Mouse (Mus musculus): ENCODE measurements at regions not wholly inside any gene's neighbourhood (a gene's known extent, or its start where the extent isn't known, plus 50 kb on each side); places are given as distances from the start of the nearest gene placed in this dataset.

DNA sequence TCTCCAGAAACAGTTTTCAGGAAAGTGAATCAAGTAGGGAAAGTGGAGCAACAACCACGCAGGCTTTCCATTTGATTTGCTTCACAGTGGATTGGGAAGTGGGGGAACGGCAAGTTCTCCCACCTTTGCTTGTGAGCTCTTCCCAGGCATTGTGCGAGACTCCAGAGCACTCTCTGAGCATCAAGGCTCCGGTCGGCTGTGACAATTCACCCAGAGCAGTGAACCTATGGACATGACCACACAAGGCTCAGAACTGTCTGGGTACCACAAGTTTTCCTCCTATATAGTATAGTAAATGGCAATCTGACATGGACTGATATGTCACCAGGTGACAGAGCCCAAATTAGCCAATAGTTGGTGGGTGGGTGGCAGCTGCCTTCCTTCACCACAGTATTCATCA lies 527.0 kb downstream of the Arl4a start:
- WGBS (ENCODE audit: insufficient replicate concordance): 68% methylated on average over 5 of the region's 5 CpGs
- Histone ChIP-seq H3K4me1 (replicated peaks; ENCODE audit: control insufficient read depth in 2 of 2, insufficient read depth in 2 of 2, low read length in 1 of 2) (no peaks in the 10 kb centered on the region), H3K27me3 (ENCODE audit: control insufficient read depth, insufficient read depth, low read length) (no peaks in the 10 kb centered on the region), H3K27ac (no peak overlapping the region), H3K36me3 (replicated peaks; ENCODE audit: control insufficient read depth, insufficient read depth, low read depth) (no peaks in the 10 kb centered on the region), H3K4me2 (ENCODE audit: low read depth) (no peak overlapping the region), H3K9me3 (ENCODE audit: control insufficient read depth, low read length) (no peaks in the 10 kb centered on the region), H3K9ac (replicated peaks) (no peak overlapping the region), H3K4me3 (ENCODE audit: insufficient read depth in 1 of 2, low read depth in 2 of 2, low read length in 2 of 2) (no peak overlapping the region)
- no peak for ATAC-seq (ENCODE audit: insufficient read depth)
- DNase-seq (ENCODE audit: low read depth in 3 of 3, low spot score in 3 of 3): no peak
- TF ChIP-seq CTCF (IDR thresholded peaks at IDR 0.05; ENCODE audit: low read depth) (no peak), EP300 (IDR thresholded peaks at IDR 0.05; ENCODE audit: low read depth) (no peak)

DNA sequence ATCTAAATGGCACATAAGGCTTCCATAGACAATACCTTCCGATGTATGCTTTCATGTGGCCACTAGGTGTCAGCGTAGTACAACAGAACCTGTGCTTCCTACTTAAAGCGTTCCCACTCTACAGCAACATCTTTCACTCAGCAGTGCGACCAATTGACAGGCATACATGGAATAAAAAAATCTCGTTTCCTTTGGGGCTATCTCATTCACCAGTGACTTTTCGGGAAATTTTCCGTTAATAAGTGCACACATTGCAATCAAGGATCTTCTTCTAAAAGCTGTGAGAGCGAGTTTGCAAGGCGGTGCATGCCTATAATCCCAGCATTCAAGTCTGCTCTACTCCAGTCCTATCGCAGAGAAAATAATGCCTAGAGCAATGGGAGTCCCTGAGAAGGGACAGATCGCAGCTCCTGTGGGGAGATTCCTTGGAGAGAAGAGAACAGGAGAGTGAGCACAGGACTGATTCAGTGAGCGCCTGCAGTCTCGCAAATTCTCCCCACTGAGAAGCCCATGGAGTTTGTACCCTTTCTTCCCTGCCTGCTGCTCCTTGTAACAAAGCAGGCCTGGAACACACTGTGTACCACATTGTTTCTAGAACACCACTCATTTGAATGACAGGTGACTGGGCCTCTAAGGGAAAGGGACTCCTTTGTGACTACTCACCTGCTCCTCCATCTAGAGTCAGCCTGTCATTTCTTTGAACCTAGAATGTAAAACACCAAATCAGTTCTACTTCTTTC lies 527.6 kb downstream of the Arl4a start:
- DNase-seq (ENCODE audit: low read depth in 3 of 3, low spot score in 3 of 3) (peak; percentile 7 to 13 (median 9)), ATAC-seq (ENCODE audit: insufficient read depth) (no peak)
- whole genome bisulfite sequencing (ENCODE audit: insufficient replicate concordance): 21% methylated on average over 13 of the region's 13 CpGs
- no peak overlapping the region for H3K4me3 ChIP-seq (ENCODE audit: insufficient read depth in 1 of 2, low read depth in 2 of 2, low read length in 2 of 2)
- no peak overlapping the region for H3K4me2 ChIP-seq (ENCODE audit: low read depth)
- no peaks in the 10 kb centered on the region for H3K9me3 ChIP-seq (ENCODE audit: control insufficient read depth, low read length)
- H3K27ac ChIP-seq: no peak overlapping the region
- no peaks in the 10 kb centered on the region for H3K27me3 ChIP-seq (ENCODE audit: control insufficient read depth, insufficient read depth, low read length)
- no peaks in the 10 kb centered on the region for H3K36me3 ChIP-seq (replicated peaks; ENCODE audit: control insufficient read depth, insufficient read depth, low read depth)
- no peaks in the 10 kb centered on the region for H3K4me1 ChIP-seq (replicated peaks; ENCODE audit: control insufficient read depth in 2 of 2, insufficient read depth in 2 of 2, low read length in 1 of 2)
- no peak overlapping the region for H3K9ac ChIP-seq (replicated peaks)
- TF ChIP-seq EP300 (IDR thresholded peaks at IDR 0.05; ENCODE audit: low read depth) (no peak), CTCF (IDR thresholded peaks at IDR 0.05; ENCODE audit: low read depth) (peak; percentile 75)

DNA sequence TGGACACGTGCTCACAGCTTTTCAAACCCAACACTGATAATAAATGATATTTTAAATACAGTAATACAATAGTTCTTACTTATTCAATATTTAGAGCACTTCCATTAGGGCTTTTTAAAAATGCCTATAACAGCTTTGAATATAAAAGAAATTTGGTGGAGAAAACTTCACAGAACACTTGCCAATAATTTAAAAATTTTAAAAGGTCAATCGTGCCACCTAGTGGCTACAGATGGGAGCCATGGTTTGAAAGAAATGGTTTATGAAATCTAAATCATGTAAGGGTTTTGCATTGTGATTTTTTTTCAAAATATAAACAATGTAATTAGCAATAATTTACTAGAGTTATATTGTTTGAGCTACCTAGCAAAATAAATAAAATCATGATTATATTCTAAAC lies 541.6 kb downstream of the Arl4a start:
- no peaks in the 10 kb centered on the region for H3K36me3 ChIP-seq (replicated peaks; ENCODE audit: control insufficient read depth, insufficient read depth, low read depth)
- TF ChIP-seq CTCF (IDR thresholded peaks at IDR 0.05; ENCODE audit: low read depth): peak; percentile 14; the same call in 1 of the 2 replicates
- TF ChIP-seq EP300 (IDR thresholded peaks at IDR 0.05; ENCODE audit: low read depth): no peak
- no peak overlapping the region for H3K9ac ChIP-seq (replicated peaks)
- DNase-seq (ENCODE audit: low read depth in 3 of 3, low spot score in 3 of 3): no peak
- no peak overlapping the region for H3K4me3 ChIP-seq (ENCODE audit: insufficient read depth in 1 of 2, low read depth in 2 of 2, low read length in 2 of 2)
- no peaks in the 10 kb centered on the region for H3K9me3 ChIP-seq (ENCODE audit: control insufficient read depth, low read length)
- no peak overlapping the region for H3K27ac ChIP-seq
- no peak for ATAC-seq (ENCODE audit: insufficient read depth)
- no peaks in the 10 kb centered on the region for H3K27me3 ChIP-seq (ENCODE audit: control insufficient read depth, insufficient read depth, low read length)
- no peaks in the 10 kb centered on the region for H3K4me1 ChIP-seq (replicated peaks; ENCODE audit: control insufficient read depth in 2 of 2, insufficient read depth in 2 of 2, low read length in 1 of 2)
- H3K4me2 ChIP-seq (ENCODE audit: low read depth): no peak overlapping the region
- 33% methylated on average over 2 of the region's 2 CpGs for WGBS (ENCODE audit: insufficient replicate concordance)

GRCm38 (mm10) chr12:39493578-39494218 lies 544.1 kb downstream of the Arl4a start:
- DNase-seq (ENCODE audit: low read depth in 3 of 3, low spot score in 3 of 3) (no peak), ATAC-seq (ENCODE audit: insufficient read depth) (no peak)
- H3K27ac ChIP-seq: no peak overlapping the region
- no peaks in the 10 kb centered on the region for H3K9me3 ChIP-seq (ENCODE audit: control insufficient read depth, low read length)
- H3K4me1 ChIP-seq (replicated peaks; ENCODE audit: control insufficient read depth in 2 of 2, insufficient read depth in 2 of 2, low read length in 1 of 2): no peaks in the 10 kb centered on the region
- no peak overlapping the region for H3K4me2 ChIP-seq (ENCODE audit: low read depth)
- H3K36me3 ChIP-seq (replicated peaks; ENCODE audit: control insufficient read depth, insufficient read depth, low read depth): no peaks in the 10 kb centered on the region
- TF ChIP-seq EP300 (IDR thresholded peaks at IDR 0.05; ENCODE audit: low read depth) (no peak), CTCF (IDR thresholded peaks at IDR 0.05; ENCODE audit: low read depth) (no peak)
- H3K27me3 ChIP-seq (ENCODE audit: control insufficient read depth, insufficient read depth, low read length): no peaks in the 10 kb centered on the region
- WGBS (ENCODE audit: insufficient replicate concordance): 54% methylated on average over 6 of the region's 6 CpGs
- H3K4me3 ChIP-seq (ENCODE audit: insufficient read depth in 1 of 2, low read depth in 2 of 2, low read length in 2 of 2): no peak overlapping the region
- no peak overlapping the region for H3K9ac ChIP-seq (replicated peaks)

GRCm38 (mm10) chr12:39493114-39493513 lies 544.7 kb downstream of the Arl4a start:
- DNase-seq (ENCODE audit: low read depth in 3 of 3, low spot score in 3 of 3) (no peak), ATAC-seq (ENCODE audit: insufficient read depth) (no peak)
- no peaks in the 10 kb centered on the region for H3K36me3 ChIP-seq (replicated peaks; ENCODE audit: control insufficient read depth, insufficient read depth, low read depth)
- no peaks in the 10 kb centered on the region for H3K4me1 ChIP-seq (replicated peaks; ENCODE audit: control insufficient read depth in 2 of 2, insufficient read depth in 2 of 2, low read length in 1 of 2)
- no peak overlapping the region for H3K27ac ChIP-seq
- no peaks in the 10 kb centered on the region for H3K9me3 ChIP-seq (ENCODE audit: control insufficient read depth, low read length)
- no peak overlapping the region for H3K4me2 ChIP-seq (ENCODE audit: low read depth)
- H3K27me3 ChIP-seq (ENCODE audit: control insufficient read depth, insufficient read depth, low read length): no peaks in the 10 kb centered on the region
- no peak overlapping the region for H3K9ac ChIP-seq (replicated peaks)
- 53% methylated on average over 8 of the region's 8 CpGs for WGBS (ENCODE audit: insufficient replicate concordance)
- TF ChIP-seq EP300 (IDR thresholded peaks at IDR 0.05; ENCODE audit: low read depth) (no peak), CTCF (IDR thresholded peaks at IDR 0.05; ENCODE audit: low read depth) (no peak)
- H3K4me3 ChIP-seq (ENCODE audit: insufficient read depth in 1 of 2, low read depth in 2 of 2, low read length in 2 of 2): no peak overlapping the region
